Mouse (Mus musculus) thymus, adult 2 months (tissue): ENCODE measurements around the gene Ankrd9.

Source experiments
- CTCF ChIP-seq: fragments of 200-500 bp; IDR thresholded peaks from 2 replicates; pipeline ENCODE4 v1.5.1; 2012; ENCODE audit warnings: mild to moderate bottlenecking, control low read depth, low read length, moderate library complexity, borderline replicate concordance; ENCODE audit not compliant: control insufficient read depth, poor library complexity, insufficient read depth; ENCODE audit errors: extremely low read depth
- POLR2A ChIP-seq: fragments of 200-500 bp; IDR thresholded peaks from 2 replicates; pipeline ENCODE4 v1.6.1; 2012; ENCODE audit warnings: mild to moderate bottlenecking, low read length, control low read depth, moderate library complexity; ENCODE audit not compliant: control insufficient read depth, poor library complexity, insufficient read depth; ENCODE audit errors: extremely low read depth

- no peak for TF ChIP-seq POLR2A
- no peak for TF ChIP-seq CTCF
Observed at GRCm38 (mm10) chr12:110983083-110983482, 4.2 kb upstream of the Ankrd9 start.
